Mouse (Mus musculus): ENCODE data around the gene Gimap9.

Gimap9 gene

GRCm38 (mm10) chr6:48696830-48697554 lies 21.1 kb downstream of the Gimap9 start:
- DNase-seq, result no peak

DNA sequence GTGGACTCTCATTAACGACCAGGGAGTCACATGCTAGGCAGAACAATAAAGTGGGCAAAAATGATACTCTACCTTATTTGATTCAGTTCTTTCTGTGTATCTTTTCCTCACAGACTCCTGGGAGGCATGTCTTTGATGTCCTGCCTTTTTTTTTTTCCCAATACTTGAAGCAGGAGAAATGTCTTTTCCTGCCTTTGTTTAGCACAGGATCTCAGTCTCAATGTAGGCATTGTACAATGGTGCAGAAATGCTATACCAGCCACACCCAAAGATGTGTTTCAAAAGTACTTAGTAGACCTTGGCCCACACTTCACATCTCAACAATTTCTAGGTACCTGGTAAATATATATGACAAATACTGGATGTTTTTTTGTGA lies 21.6 kb downstream of the Gimap9 start:
- no peak for DNase-seq

- no peak for DNase-seq
Observed at GRCm38 (mm10) chr6:48698066-48698856, 22.3 kb downstream of the Gimap9 start.

GRCm38 (mm10) chr6:48698888-48699287 lies 23.0 kb downstream of the Gimap9 start:
- no peak for DNase-seq

GRCm38 (mm10) chr6:48700251-48701075 lies 24.5 kb downstream of the Gimap9 start:
- no peak for DNase-seq

DNA sequence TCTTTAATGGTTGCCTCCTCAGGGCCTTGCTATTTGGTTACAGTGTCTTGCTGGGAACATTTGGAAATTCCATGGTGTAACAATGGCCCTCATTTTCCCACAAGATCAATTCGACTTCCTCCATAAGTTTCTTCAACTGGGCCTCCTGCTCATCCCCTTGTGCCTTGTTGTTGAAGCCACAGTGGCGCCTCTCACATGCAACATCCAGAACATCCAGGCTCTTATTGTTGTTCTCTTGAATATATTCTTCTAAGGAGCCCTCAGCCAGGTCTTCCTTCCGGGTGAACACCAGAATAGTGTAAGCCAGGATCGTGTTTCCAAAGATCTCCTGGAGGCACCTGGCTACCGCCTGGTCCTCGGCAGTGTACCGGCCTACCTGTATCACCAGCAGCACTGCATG lies 26.2 kb downstream of the Gimap9 start:
- no peak for DNase-seq

GRCm38 (mm10) chr6:48702601-48703000 lies 26.7 kb downstream of the Gimap9 start:
- DNase-seq, result no peak

DNA sequence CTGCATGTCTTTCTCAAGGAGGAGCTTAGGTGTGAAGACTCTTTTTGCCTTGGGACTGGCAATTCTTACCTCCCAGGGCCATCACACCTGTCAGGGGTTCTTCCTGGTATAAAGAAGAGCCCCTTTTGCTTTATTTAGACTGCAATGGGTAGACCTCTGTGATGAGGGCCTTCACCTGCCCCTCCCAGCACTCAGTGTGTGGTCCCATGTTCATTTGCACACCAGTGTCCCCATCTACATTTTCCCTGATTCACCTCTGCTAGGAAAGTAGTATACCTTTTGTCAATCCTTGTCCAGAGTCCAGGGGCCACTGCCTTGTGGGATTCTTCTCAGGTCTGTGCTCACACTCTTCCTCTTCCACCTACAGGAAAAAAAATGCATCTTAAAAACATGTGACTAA lies 28.2 kb downstream of the Gimap9 start:
- DNase-seq, result no peak

DNA sequence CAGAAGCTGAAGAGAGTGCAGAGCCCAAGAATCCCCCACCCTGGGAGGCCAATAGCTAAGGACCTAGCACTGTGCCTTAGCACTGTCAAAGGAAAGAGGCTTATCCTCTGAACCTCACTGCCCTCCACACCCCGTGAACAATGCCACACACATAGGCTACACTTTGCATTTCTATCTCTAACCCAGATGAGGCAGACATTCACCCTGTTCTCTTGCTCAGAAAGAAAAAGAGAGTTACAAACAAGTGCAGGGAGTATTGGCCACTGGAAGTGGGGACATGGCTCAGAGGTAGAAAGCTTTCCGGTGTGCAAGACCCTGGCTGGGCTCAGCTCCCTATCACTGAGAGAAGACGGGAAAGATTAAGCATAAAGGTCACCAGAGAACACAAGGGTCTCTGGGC lies 30.2 kb downstream of the Gimap9 start:
- DNase-seq, result no peak

GRCm38 (mm10) chr6:48718455-48718854 lies 42.5 kb downstream of the Gimap9 start, which contains the start of the genes Gm28053 and Gimap7:
Gm28053 (plus strand) TSS chr6:48718607.
Gimap7 (plus strand) TSS chr6:48718621.
- peak; percentile 83 for DNase-seq

DNA sequence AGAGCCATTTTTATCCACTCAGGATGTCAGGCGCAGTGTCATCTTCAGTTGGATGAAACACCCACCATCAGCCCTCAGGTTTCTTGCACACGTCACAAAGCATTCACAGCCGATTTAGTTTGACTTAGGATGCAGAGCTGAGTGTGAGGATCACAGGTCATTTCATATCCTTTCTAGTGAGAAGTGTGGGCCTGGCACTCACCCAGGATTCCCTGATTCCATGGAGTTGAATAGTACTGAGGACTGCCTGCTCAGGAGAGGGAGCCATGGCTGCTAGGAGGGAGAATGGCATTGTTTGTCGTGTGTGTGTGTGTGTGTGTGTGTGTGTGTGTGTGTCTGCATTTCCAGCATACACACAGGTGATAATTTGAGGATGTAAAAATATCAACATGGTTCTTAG lies 44.4 kb downstream of the Gimap9 start:
- DNase-seq, result no peak

DNA sequence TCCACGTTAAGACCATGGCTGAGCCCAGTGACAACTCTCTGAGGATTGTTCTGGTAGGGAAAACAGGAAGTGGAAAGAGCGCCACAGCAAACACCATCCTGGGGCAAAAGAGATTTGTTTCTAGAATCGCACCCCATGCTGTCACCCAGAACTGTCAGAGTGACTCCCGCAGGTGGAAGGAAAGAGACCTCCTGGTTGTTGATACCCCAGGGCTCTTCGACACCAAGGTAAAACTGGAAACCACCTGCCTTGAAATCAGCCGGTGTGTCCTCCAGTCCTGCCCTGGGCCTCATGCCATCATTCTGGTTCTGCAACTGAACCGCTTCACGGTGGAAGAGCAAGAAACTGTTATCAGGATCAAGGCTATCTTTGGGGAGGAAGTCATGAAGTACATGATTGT lies 47.5 kb downstream of the Gimap9 start:
- no peak for DNase-seq

DNA sequence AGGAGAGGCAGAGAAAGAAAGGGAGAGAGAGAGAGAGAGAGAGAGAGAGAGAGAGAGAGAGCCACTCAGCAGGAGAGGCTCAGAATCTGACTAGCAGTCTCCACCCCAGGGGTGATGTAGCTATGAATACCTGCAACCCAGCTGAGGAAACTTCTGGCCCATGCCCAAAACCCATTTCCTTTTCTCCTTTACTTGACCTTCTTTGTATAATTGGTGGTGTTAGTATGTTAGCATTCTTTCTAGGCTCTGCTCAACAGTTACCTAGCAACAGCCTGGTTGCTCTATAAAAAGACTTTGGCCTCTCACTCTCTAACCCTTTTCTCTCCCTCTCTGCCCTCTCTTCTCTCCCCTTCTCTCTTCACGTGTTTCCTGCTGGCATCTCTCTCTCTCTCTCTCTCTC lies 49.5 kb downstream of the Gimap9 start:
- DNase-seq, result no peak

DNA sequence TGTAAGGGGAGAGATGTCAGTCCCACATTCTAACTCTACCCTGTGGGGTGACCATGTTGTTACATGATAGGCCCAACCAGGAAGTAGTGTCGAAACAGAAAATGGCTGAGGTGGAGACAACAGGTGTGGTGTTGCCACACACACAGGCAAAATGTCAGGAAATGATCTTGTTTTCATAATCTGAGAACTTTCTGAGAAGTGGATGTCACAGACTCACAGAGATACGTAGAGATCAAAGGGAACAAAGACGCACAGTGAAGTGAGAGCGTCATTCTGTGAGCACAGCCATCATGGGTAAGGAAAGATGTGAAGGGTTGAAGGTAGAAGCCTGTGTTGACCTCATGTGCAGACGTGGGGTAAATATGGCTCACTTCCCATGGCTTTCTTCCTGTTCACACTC lies 51.8 kb downstream of the Gimap9 start:
- no peak for DNase-seq
